In the genomic region with DNA sequence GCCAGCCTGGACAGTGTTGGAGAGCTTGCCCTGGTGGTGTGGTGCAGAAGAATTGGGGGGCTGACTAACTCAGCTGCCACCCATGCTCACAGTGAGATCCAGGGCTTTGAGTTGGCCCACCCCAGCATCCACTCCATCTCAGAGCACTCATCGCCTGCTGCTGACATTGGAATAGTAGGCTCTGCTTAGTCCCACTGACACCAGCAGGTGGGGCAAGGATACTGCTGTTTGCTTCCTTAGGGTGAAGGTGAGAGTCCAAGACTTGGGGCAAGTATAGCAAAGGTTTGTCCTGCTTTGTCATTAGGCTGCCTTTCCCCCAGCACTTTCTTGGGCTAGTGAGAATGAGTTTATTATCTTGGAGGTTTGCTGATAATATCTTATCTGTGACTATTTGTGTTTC, we compare ENCODE assay signal across 9 mouse cellular contexts. TPM values are rescaled to one million over a fixed set of nuclear protein-coding genes. Genes with fewer than 3 reads are reported as not detected.
DNase-seq lines count a peak whose midpoint lies in the region; ATAC-seq lines count a peak whose summit lies in the region.
"Had no signal": no experiment of that assay in that cellular context is flagged by ENCODE, and none has a peak within 500 bp of the region (broad histone marks: within the 10 kb centered on the region; RNA-seq: fewer than 3 reads in every experiment).

No protein-coding gene starts in this region.

- H3K4me1 ChIP-seq in midbrain, embryonic 13.5 days (replicated peaks) = no peaks in the 10 kb centered on the region; the same call in 1 of the 2 replicates

- H3K4me3 ChIP-seq in midbrain, embryonic 13.5 days (replicated peaks) = no peak overlapping the region

- 40% methylated on average over 1 of the region's 1 CpGs for WGBS in midbrain, embryonic 13.5 days

- no peak overlapping the region for H3K4me2 ChIP-seq in midbrain, embryonic 13.5 days (replicated peaks)

- ATAC-seq in midbrain, embryonic 13.5 days = no peak

- no peak overlapping the region for H3K9ac ChIP-seq in midbrain, embryonic 13.5 days (replicated peaks)

- DNase-seq in heart, postnatal 10 days = peak; percentile 31 to 53
- no peak for DNase-seq in heart, adult 9 months (ENCODE audit: low spot score in 2 of 2)
- DNase-seq in A20 (ENCODE audit: low read depth, low spot score) = peak; percentile 51
- peak; percentile 56 for DNase-seq in R1 (ENCODE audit: low read depth, low spot score)
- DNase-seq in kidney, adult 8-10 months = peak; percentile 74 to 80
- peak; percentile 30 for DNase-seq in thymus, postnatal 0 days (ENCODE audit: low spot score)
- no peak for DNase-seq in frontal cortex, postnatal 25 days (ENCODE audit: low spot score in 2 of 2)

- no peaks in the 10 kb centered on the region for H3K36me3 ChIP-seq in midbrain, embryonic 13.5 days

- intact Hi-C loops in heart, postnatal 10 days (cut with DNase I) = loop anchor here (5.0 kb wide), 1 partner anchor 643 kb away; no protein-coding TSS in a partner anchor

- H3K27me3 ChIP-seq in midbrain, embryonic 13.5 days = no peaks in the 10 kb centered on the region

- no peak overlapping the region for H3K27ac ChIP-seq in midbrain, embryonic 13.5 days

- H3K9me3 ChIP-seq in midbrain, embryonic 13.5 days = no peaks in the 10 kb centered on the region

RNA-seq across cellular contexts. Expression of a gene that starts 7.5 kb away (rescaled TPM):
- not detected for total RNA-seq in heart, postnatal 10 days (2021)
- polyA plus RNA-seq in thymus, postnatal 0 days (2015; fragmentation: Nextera tagmentation; extraction: Ambion mirVana) = not detected in 2 replicates
- not detected in 2 replicates for polyA plus RNA-seq in midbrain, embryonic 13.5 days (2015; fragmentation: Nextera tagmentation; extraction: Ambion mirVana)
- polyA plus RNA-seq: limb, embryonic 11.5 days had no signal

RNA-seq across cellular contexts. Expression of a gene that starts 32.9 kb away (rescaled TPM):
- 10 to 100 TPM; 30.2 to 30.3 TPM for total RNA-seq in heart, postnatal 10 days (2021)
- polyA plus RNA-seq in thymus, postnatal 0 days (2015; fragmentation: Nextera tagmentation; extraction: Ambion mirVana) = 20.2 and 21.2 TPM in 2 replicates
- polyA plus RNA-seq in midbrain, embryonic 13.5 days (2015; fragmentation: Nextera tagmentation; extraction: Ambion mirVana) = 42.0 and 42.4 TPM in 2 replicates

RNA-seq across cellular contexts. Expression of a gene that starts 34.2 kb away (rescaled TPM):
- total RNA-seq in heart, postnatal 10 days (2021) = not detected
- polyA plus RNA-seq in thymus, postnatal 0 days (2015; fragmentation: Nextera tagmentation; extraction: Ambion mirVana) = 0.64 and 1.5 TPM in 2 replicates
- not detected in 2 replicates for polyA plus RNA-seq in midbrain, embryonic 13.5 days (2015; fragmentation: Nextera tagmentation; extraction: Ambion mirVana)
- polyA plus RNA-seq: limb, embryonic 11.5 days had no signal

Comparison
In these comparisons a context has a peak if more than half of its experiments do, and no peak if none do; other contexts are left out.
1. DNase-seq: peak in heart, postnatal 10 days (2 of 2), A20 (single experiment), R1 (single experiment), kidney, adult 8-10 months (2 of 2) and thymus, postnatal 0 days (single experiment); none in heart, adult 9 months (0 of 2) and frontal cortex, postnatal 25 days (0 of 2).